Mouse (Mus musculus): ENCODE measurements around the gene Mdc1. TPM values are rescaled to one million over a fixed set of nuclear protein-coding genes. Genes with fewer than 3 reads are reported as not detected.

Mdc1 gene
- polyA plus RNA-seq, 1 experiment, result 3.2 TPM

DNA sequence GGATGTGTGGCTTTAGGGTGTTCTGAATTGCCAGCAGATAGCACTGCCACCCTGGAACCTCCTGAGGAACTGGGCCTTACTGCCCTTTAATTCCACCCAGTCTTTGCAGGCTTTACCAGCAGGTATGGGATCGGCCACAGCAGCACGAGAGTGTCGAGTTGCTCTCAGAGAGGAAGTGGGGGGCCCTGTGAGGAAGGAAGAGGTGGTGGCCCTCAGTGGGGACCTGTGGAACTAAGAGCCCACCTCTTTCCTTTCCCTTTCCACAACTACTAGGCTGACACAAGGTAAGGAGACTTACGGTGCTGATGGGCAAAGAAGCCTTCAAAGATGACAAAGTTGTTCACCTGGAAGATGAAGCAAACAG, 62.7 kb downstream of the Mdc1 start:
- H3K27ac ChIP-seq (ENCODE audit: insufficient read depth, low read depth, low read length), result no peak overlapping the region
- H3K36me3 ChIP-seq (ENCODE audit: control insufficient read depth, insufficient read depth, low read length), result peaks cover 16% of the 10 kb centered on the region
- no peaks in the 10 kb centered on the region for H3K4me1 ChIP-seq (ENCODE audit: control insufficient read depth, insufficient read depth, insufficient read length, low read length)
- 75% methylated on average over 4 of the region's 4 CpGs for WGBS
- no peaks in the 10 kb centered on the region for H3K27me3 ChIP-seq (ENCODE audit: control insufficient read depth, insufficient read depth, low read length)
- TF ChIP-seq POLR2A (IDR thresholded peaks at IDR 0.05; ENCODE audit: low read depth, low read length) (no peak), CTCF (IDR thresholded peaks at IDR 0.05; ENCODE audit: extremely low read depth, insufficient read length, insufficient replicate concordance, low read depth, low read length) (no peak)
- no peak overlapping the region for H3K4me3 ChIP-seq (ENCODE audit: low read depth, low read length)

- whole genome bisulfite sequencing, result 91% methylated on average over 1 of the region's 1 CpGs
- TF ChIP-seq POLR2A (IDR thresholded peaks at IDR 0.05; ENCODE audit: low read depth, low read length), result no peak
- no peak for TF ChIP-seq CTCF (IDR thresholded peaks at IDR 0.05; ENCODE audit: extremely low read depth, insufficient read length, insufficient replicate concordance, low read depth, low read length)
- Histone ChIP-seq H3K4me1 (ENCODE audit: control insufficient read depth, insufficient read depth, insufficient read length, low read length) (peaks cover 3% of the 10 kb centered on the region; the same call in 1 of the 2 replicates), H3K4me3 (ENCODE audit: low read depth, low read length) (no peak overlapping the region), H3K27me3 (ENCODE audit: control insufficient read depth, insufficient read depth, low read length) (no peaks in the 10 kb centered on the region), H3K36me3 (ENCODE audit: control insufficient read depth, insufficient read depth, low read length) (peaks cover 16% of the 10 kb centered on the region), H3K27ac (ENCODE audit: insufficient read depth, low read depth, low read length) (no peak overlapping the region)
These were observed 64.3 kb downstream of the Mdc1 start for GRCm38 (mm10) chr17:35905587-35905986.

DNA sequence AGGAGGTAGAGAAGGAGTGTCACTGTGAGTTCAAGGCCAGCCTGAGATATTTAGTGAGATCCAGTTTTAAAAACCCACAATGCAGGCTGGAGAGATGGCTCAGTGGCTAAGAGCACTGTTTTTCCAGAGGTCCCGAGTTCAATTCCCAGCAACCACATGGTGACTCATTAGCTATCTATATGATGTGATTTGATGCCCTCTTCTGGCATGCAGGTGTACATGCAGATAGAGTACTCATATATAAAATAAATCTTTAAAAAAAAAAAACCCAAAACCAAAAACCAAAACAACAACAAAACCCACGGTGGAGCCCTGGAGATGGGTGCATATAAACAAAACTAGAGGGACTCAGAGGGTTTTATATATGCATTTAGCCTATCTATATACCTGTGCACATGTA, 66.3 kb downstream of the Mdc1 start:
- Histone ChIP-seq H3K27ac (ENCODE audit: insufficient read depth, low read depth, low read length) (no peak overlapping the region), H3K4me1 (ENCODE audit: control insufficient read depth, insufficient read depth, insufficient read length, low read length) (peaks cover 3% of the 10 kb centered on the region; the same call in 1 of the 2 replicates), H3K36me3 (ENCODE audit: control insufficient read depth, insufficient read depth, low read length) (peaks cover 25% of the 10 kb centered on the region), H3K4me3 (ENCODE audit: low read depth, low read length) (no peak overlapping the region), H3K27me3 (ENCODE audit: control insufficient read depth, insufficient read depth, low read length) (no peaks in the 10 kb centered on the region)
- 54% methylated on average over 2 of the region's 2 CpGs for WGBS
- TF ChIP-seq POLR2A (IDR thresholded peaks at IDR 0.05; ENCODE audit: low read depth, low read length) (no peak), CTCF (IDR thresholded peaks at IDR 0.05; ENCODE audit: extremely low read depth, insufficient read length, insufficient replicate concordance, low read depth, low read length) (no peak)

Other genes with a start within 250 kb of the Mdc1 start
- gene Sfta2, start 240.0 kb upstream of the Mdc1 start, polyA plus RNA-seq (2012; rRNA removed), result not detected in 2 replicates
- gene Gm9573, start 214.9 kb upstream of the Mdc1 start, polyA plus RNA-seq (2012; rRNA removed), result not detected in 2 replicates
- gene Mucl3, start 197.8 kb upstream of the Mdc1 start, polyA plus RNA-seq (2012; rRNA removed), result 0.23 and 85.7 TPM in 2 replicates
- gene Vars2, start 173.9 kb upstream of the Mdc1 start, polyA plus RNA-seq (2012; rRNA removed), result 18.2 and 26.5 TPM in 2 replicates
- gene Gtf2h4, start 167.8 kb upstream of the Mdc1 start, polyA plus RNA-seq (2012; rRNA removed), result 11.0 and 17.2 TPM in 2 replicates
- gene Ddr1, start 136.9 kb upstream of the Mdc1 start, polyA plus RNA-seq (2012; rRNA removed), result 51.9 and 76.9 TPM in 2 replicates
- 6.1 and 8.6 TPM in 2 replicates for gene Ier3, start 19.8 kb upstream of the Mdc1 start, polyA plus RNA-seq (2012; rRNA removed)
- 33.4 and 53.2 TPM in 2 replicates for gene Flot1, start 18.3 kb upstream of the Mdc1 start, polyA plus RNA-seq (2012; rRNA removed)
- gene Tubb5, start 3.2 kb upstream of the Mdc1 start, polyA plus RNA-seq (2012; rRNA removed), result 82.8 and 157 TPM in 2 replicates
- gene Nrm, start 19.8 kb downstream of the Mdc1 start, polyA plus RNA-seq (2012; rRNA removed), result 9.3 and 15.9 TPM in 2 replicates
- 16.5 and 22.0 TPM in 2 replicates for gene Ppp1r18, start 24.1 kb downstream of the Mdc1 start, polyA plus RNA-seq (2012; rRNA removed)
- 47.0 and 64.3 TPM in 2 replicates for gene Dhx16, start 38.3 kb downstream of the Mdc1 start, polyA plus RNA-seq (2012; rRNA removed)
- gene 2310061I04Rik, start 55.9 kb downstream of the Mdc1 start, polyA plus RNA-seq (2012; rRNA removed), result 82.8 and 142 TPM in 2 replicates
- gene Atat1, start 68.6 kb downstream of the Mdc1 start, polyA plus RNA-seq (2012; rRNA removed), result 24.7 and 56.1 TPM in 2 replicates
- gene Mrps18b, start 74.9 kb downstream of the Mdc1 start, polyA plus RNA-seq (2012; rRNA removed), result 49.0 and 63.4 TPM in 2 replicates
- gene Ppp1r10, start 74.9 kb downstream of the Mdc1 start, polyA plus RNA-seq (2012; rRNA removed), result 15.1 and 33.3 TPM in 2 replicates
- 52.7 and 84.9 TPM in 2 replicates for gene Abcf1, start 128.2 kb downstream of the Mdc1 start, polyA plus RNA-seq (2012; rRNA removed)
- 13.1 and 24.7 TPM in 2 replicates for gene Gnl1, start 138.3 kb downstream of the Mdc1 start, polyA plus RNA-seq (2012; rRNA removed)
- gene Prr3, start 138.7 kb downstream of the Mdc1 start, polyA plus RNA-seq (2012; rRNA removed), result 5.5 and 7.8 TPM in 2 replicates
- gene H2-T24, start 179.0 kb downstream of the Mdc1 start, polyA plus RNA-seq (2012; rRNA removed), result 0.98 and 5.4 TPM in 2 replicates
- gene H2-T23, start 191.3 kb downstream of the Mdc1 start, polyA plus RNA-seq (2012; rRNA removed), result 268 and 784 TPM in 2 replicates
- gene H2-T22, start 201.2 kb downstream of the Mdc1 start, polyA plus RNA-seq (2012; rRNA removed), result 32.0 and 60.5 TPM in 2 replicates
- not detected in 2 replicates for gene Gm6034, start 201.4 kb downstream of the Mdc1 start, polyA plus RNA-seq (2012; rRNA removed)
- gene Gm11127, start 216.9 kb downstream of the Mdc1 start, polyA plus RNA-seq (2012; rRNA removed), result 70.6 and 179 TPM in 2 replicates